Mouse (Mus musculus) heart, embryonic 10.5 days (tissue): Measurements from ENCODE around the gene Myrfl. TPM values are rescaled to one million over a fixed set of nuclear protein-coding genes. Genes with fewer than 3 reads are reported as not detected.

Experiments
- DNase-seq: peaks from one replicate; pipeline ENCODE4 v3.0.0-alpha.2; 2017; ENCODE audit warnings: low spot score
- H3K27ac ChIP-seq: fragments of 300-500 bp; sonication (generic); 2 replicates; pipeline ENCODE4 v1.5.1; 2016; ENCODE audit warnings: mild to moderate bottlenecking
- H3K27me3 ChIP-seq: fragments of 300-500 bp; sonication (generic); 2 replicates; pipeline ENCODE4 v1.6.1; 2016; ENCODE audit warnings: mild to moderate bottlenecking; ENCODE audit not compliant: poor library complexity, insufficient read depth, severe bottlenecking
- H3K36me3 ChIP-seq: fragments of 300-500 bp; sonication (generic); 2 replicates; pipeline ENCODE4 v1.6.1; 2016; ENCODE audit warnings: mild to moderate bottlenecking, moderate library complexity
- H3K4me1 ChIP-seq: fragments of 300-500 bp; sonication (generic); 2 replicates; pipeline ENCODE4 v1.6.1; 2016; ENCODE audit warnings: mild to moderate bottlenecking
- H3K4me3 ChIP-seq: fragments of 300-500 bp; sonication (generic); 2 replicates; pipeline ENCODE4 v1.5.1; 2016; ENCODE audit warnings: mild to moderate bottlenecking, moderate library complexity
- H3K9me3 ChIP-seq: fragments of 300-500 bp; sonication (generic); 2 replicates; pipeline ENCODE4 v1.6.1; 2016; ENCODE audit warnings: mild to moderate bottlenecking, moderate library complexity
- WGBS: fragments of 180-500 bp; shearing (Covaris S2); methylation state at CpG from one replicate; pipeline ENCODE4 v1.1.7; 2016; 5-methylcytosine and 5-hydroxymethylcytosine counted together
- polyA plus RNA-seq: library from polyadenylated mRNA; unstranded; fragments of >200 nt; fragmentation: Nextera tagmentation; extraction: Ambion mirVana; gene quantifications from 2 replicates; pipeline ENCODE4 v1.2.1, GENCODE M21; 2016

The Myrfl gene
- polyA plus RNA-seq = 0.33 and 0.49 TPM in 2 replicates

GRCm38 (mm10) chr10:116896336-116897177 is at the start of gene Myrfl:
TSS of gene Myrfl (minus strand) at chr10:116896919.
- no peak within 1 kb of the TSS for H3K27ac ChIP-seq

DNA sequence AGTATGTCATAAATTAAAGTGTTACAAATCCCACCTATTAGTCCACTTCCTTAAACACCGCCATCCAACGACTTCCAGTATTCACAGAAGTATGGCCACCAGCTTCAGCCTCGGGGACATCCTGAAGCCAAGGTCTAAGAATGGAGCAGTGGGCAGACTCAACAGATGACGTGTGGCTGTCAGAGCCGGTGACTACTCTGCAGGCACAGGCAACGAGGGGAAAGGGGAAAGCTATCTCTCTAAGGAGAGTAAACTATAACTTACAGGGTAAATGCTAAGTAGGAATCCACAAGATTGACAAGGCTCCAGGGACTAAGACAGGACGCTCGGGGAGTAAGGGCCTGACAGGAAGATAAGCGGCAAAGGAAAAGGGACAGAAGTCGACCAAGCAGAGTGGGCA is 48.2 kb upstream of the Myrfl start:
- Histone ChIP-seq H3K4me3 (peak overlapping the region; percentile 31; the same call in 1 of the 2 replicates), H3K4me1 (peaks cover 39% of the 10 kb centered on the region), H3K36me3 (peaks cover 17% of the 10 kb centered on the region), H3K27ac (peak overlapping the region; percentile 79), H3K9me3 (0 out of 2 replicates have a peak, but pooled peaks cover 5% of the 10 kb centered on the region), H3K27me3 (no peaks in the 10 kb centered on the region)
- DNase-seq = no peak
- 34% methylated on average over 10 of the region's 10 CpGs for WGBS

More at GRCm38 (mm10) chr10:116896336-116897177, at the start of gene Myrfl:
- Histone ChIP-seq H3K36me3 (no peaks in the 10 kb centered on the region), H3K4me3 (peak within 1 kb of the TSS; percentile 3; the same call in 1 of the 2 replicates), H3K4me1 (peaks cover 9% of the 10 kb centered on the region; the same call in 1 of the 2 replicates), H3K27me3 (no peaks in the 10 kb centered on the region), H3K9me3 (no peaks in the 10 kb centered on the region)
- DNase-seq = no peak
- 68% methylated on average over 17 of the region's 17 CpGs for WGBS

GRCm38 (mm10) chr10:116944144-116944543 is 47.4 kb upstream of the Myrfl start:
- no peak overlapping the region for H3K27ac ChIP-seq
- peaks cover 34% of the 10 kb centered on the region for H3K4me1 ChIP-seq
- H3K36me3 ChIP-seq = peaks cover 20% of the 10 kb centered on the region
- no peak for DNase-seq
- no peaks in the 10 kb centered on the region for H3K27me3 ChIP-seq
- no peak overlapping the region for H3K4me3 ChIP-seq
- 87% methylated on average over 3 of the region's 3 CpGs for WGBS
- H3K9me3 ChIP-seq = 0 out of 2 replicates have a peak, but pooled peaks cover 5% of the 10 kb centered on the region

GRCm38 (mm10) chr10:116943025-116943424 is 46.3 kb upstream of the Myrfl start:
- Histone ChIP-seq H3K36me3 (peaks cover 31% of the 10 kb centered on the region), H3K4me3 (no peak overlapping the region), H3K27me3 (no peaks in the 10 kb centered on the region), H3K27ac (no peak overlapping the region), H3K4me1 (peaks cover 23% of the 10 kb centered on the region), H3K9me3 (0 out of 2 replicates have a peak, but pooled peaks cover 5% of the 10 kb centered on the region)
- WGBS = 88% methylated on average over 6 of the region's 6 CpGs
- DNase-seq = no peak

DNA sequence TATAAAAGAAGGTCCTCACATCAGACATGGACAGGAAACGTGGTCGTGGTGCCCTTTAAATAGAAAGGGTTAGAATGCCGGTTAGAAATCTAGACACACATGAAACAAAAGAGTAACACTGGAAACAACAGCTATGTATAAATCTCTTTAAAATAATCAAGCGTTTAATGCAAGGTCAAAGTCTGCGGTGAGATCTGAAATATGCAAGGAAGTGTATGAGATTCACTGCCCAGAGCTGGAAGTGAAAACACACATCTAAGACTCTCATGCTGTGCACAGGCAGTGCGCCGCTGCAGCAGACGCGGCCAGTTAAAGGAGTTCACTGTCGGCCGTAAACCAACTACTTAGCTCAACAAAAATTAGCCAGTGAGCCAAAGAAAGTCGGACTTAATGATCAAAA is 38.3 kb upstream of the Myrfl start:
- 87% methylated on average over 12 of the region's 12 CpGs for WGBS
- DNase-seq = no peak
- H3K36me3 ChIP-seq = peaks cover 62% of the 10 kb centered on the region
- no peaks in the 10 kb centered on the region for H3K27me3 ChIP-seq
- no peak overlapping the region for H3K4me3 ChIP-seq
- H3K4me1 ChIP-seq = peaks cover 6% of the 10 kb centered on the region
- no peak overlapping the region for H3K27ac ChIP-seq
- H3K9me3 ChIP-seq = no peaks in the 10 kb centered on the region

DNA sequence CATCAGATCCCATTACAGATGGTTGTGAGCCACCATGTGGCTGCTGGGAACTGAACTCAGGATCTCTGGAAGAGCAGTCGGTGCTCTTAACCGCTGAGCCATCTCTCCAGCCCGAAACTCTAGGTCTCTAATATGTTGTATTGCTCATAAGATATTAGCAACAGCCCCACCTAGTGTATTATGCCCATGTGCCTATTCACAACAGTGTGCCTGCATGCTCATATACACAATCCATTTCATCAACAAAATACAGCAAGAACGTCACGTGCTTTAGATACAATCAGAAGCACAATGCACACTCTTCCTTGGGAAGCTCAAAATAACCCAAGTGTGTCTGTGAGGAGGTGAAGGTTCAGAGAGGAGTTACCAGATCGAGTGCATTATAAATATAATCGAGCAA is 37.1 kb upstream of the Myrfl start:
- WGBS = 91% methylated on average over 7 of the region's 7 CpGs
- no peak overlapping the region for H3K27ac ChIP-seq
- H3K27me3 ChIP-seq = no peaks in the 10 kb centered on the region
- peaks cover 60% of the 10 kb centered on the region for H3K36me3 ChIP-seq
- no peak for DNase-seq
- peaks cover 6% of the 10 kb centered on the region for H3K4me1 ChIP-seq
- no peak overlapping the region for H3K4me3 ChIP-seq
- H3K9me3 ChIP-seq = no peaks in the 10 kb centered on the region

GRCm38 (mm10) chr10:116932418-116932817 is 35.7 kb upstream of the Myrfl start:
- H3K9me3 ChIP-seq = no peaks in the 10 kb centered on the region
- no peak for DNase-seq
- peaks cover 56% of the 10 kb centered on the region for H3K36me3 ChIP-seq
- no peak overlapping the region for H3K27ac ChIP-seq
- H3K27me3 ChIP-seq = no peaks in the 10 kb centered on the region
- WGBS = 85% methylated on average over 13 of the region's 13 CpGs
- H3K4me1 ChIP-seq = peaks cover 6% of the 10 kb centered on the region
- no peak overlapping the region for H3K4me3 ChIP-seq

DNA sequence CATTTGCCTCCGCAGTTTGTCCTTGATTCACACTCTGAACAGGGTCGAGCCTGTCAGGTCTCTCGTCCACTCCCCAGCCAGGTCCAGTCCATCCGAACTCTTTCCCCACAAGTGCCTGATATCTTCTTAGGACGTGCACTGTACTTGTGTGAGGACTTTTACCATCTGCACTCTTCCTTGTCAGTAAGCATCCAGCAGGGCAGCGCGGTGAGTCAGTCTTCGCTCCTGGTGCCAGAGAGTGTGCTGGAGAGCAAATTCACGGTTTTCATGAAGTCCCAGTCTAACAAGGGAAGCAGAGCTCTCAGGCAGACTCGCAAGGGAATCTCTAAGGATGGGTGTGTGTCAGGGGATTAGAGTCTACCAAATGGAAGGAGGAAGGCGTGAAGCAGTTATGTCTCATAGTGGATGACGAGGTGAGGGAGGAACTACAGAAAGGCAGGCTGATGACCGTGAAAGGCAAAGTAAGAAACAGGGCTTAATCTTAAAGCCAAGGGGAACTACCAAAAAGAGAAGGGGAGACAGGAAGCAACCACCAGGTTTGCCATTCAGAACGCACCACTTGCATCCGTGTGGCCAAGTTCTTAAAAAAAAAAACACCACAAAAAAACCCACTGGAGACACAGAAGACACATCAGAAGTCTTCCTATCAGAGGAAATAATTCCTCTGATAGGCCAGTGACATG is 34.9 kb upstream of the Myrfl start:
- Histone ChIP-seq H3K4me1 (peaks cover 6% of the 10 kb centered on the region), H3K36me3 (peaks cover 56% of the 10 kb centered on the region), H3K4me3 (no peak overlapping the region), H3K27me3 (no peaks in the 10 kb centered on the region), H3K9me3 (no peaks in the 10 kb centered on the region), H3K27ac (no peak overlapping the region)
- DNase-seq = no peak
- 75% methylated on average over 15 of the region's 15 CpGs for WGBS

DNA sequence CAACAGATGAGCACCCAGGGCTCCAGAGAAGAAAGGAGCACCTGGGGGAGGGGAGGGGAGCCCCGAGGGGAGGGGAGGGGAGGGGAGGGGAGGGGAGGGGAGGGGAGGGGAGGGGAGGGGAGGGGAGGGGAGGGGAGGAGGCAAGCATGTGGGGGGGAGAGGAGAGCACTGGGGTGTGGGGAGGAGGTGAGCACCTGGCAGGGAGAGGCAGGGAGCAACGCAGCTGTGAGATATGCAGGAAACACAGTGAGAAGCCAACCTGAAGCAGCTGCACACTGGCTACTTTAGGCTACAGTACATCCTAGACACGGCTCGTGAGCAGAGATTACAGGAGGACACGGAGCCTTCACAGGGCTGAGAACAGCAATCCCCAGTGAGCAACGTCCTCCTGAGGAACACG is 34.2 kb upstream of the Myrfl start:
- 66% methylated on average over 6 of the region's 7 CpGs for WGBS
- H3K9me3 ChIP-seq = no peaks in the 10 kb centered on the region
- no peaks in the 10 kb centered on the region for H3K27me3 ChIP-seq
- no peak for DNase-seq
- H3K27ac ChIP-seq = no peak overlapping the region
- peaks cover 56% of the 10 kb centered on the region for H3K36me3 ChIP-seq
- H3K4me1 ChIP-seq = peaks cover 6% of the 10 kb centered on the region
- H3K4me3 ChIP-seq = no peak overlapping the region

DNA sequence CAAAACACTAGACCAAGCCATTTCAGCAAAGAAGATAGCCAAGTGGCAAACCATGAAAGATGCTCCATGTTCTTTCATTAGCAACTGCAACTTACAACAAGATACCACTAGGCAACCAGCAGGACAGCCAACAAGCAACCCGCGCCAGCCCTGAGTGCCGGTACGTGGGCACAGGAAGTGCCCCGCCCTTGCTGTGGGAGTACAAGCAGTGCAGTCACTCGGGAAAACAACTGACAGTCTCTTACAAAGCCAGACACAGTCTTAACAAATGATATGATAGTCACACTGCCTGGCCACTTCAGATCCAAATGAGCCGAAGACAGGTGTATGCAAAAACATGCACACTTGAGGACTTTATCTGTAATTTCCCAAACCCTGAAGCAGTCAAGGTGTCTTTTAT is 33.8 kb upstream of the Myrfl start:
- peaks cover 6% of the 10 kb centered on the region for H3K4me1 ChIP-seq
- H3K27ac ChIP-seq = no peak overlapping the region
- no peak for DNase-seq
- no peaks in the 10 kb centered on the region for H3K27me3 ChIP-seq
- H3K4me3 ChIP-seq = no peak overlapping the region
- WGBS = 75% methylated on average over 7 of the region's 7 CpGs
- no peaks in the 10 kb centered on the region for H3K9me3 ChIP-seq
- H3K36me3 ChIP-seq = peaks cover 60% of the 10 kb centered on the region

DNA sequence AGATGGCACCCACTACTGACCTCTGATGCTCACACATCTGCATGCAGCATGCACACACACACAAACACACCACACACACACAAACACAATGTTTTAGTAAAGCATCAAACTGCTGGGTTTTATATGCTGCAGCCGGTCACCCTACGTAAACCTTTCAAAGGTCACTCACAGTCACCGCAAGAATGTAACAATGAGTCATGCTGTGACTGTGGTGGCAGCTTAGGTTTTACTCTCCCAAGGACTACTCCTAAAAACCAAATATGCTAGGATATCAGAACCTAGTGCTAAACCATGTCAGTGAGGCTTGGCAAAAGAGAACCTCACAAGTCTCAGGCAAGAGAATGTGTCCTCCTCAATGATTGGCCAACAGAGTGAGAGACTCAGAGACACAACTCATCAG is 32.1 kb upstream of the Myrfl start:
- Histone ChIP-seq H3K27me3 (no peaks in the 10 kb centered on the region), H3K27ac (no peak overlapping the region), H3K36me3 (peaks cover 63% of the 10 kb centered on the region), H3K4me1 (peaks cover 6% of the 10 kb centered on the region), H3K9me3 (no peaks in the 10 kb centered on the region), H3K4me3 (no peak overlapping the region)
- WGBS = 93% methylated on average over 3 of the region's 3 CpGs
- no peak for DNase-seq

DNA sequence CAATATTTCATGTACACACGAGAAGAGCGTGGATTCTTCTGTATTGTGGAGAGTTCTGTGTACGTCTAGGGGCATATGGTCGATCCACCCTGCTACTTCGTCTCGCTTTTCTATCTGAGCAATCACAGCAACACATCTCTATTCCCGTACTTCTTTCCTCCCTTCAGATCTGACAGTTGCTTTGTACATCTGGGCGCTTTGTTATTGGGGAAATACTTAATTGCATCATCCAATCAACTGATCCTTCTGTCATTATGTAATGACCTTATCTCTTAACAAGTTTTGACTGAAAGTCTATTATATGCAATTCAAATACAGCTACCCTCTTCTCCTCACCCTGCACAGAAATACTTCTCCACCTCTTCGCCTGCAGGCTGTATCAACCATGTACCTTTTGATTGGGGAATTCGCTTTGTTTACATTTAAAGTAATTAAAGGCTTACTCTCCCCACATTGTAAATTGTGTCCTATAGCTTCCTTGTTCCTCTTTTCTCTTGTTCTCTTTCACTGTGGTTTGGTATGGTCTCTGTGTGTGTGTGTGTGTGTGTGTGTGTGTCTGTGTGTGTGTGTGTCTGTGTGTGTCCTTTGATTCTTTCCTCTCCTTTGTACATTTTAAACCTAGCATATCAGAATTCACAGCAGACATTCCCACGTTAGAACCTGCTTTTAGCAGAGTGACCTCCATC is 29.9 kb upstream of the Myrfl start:
- Histone ChIP-seq H3K36me3 (peaks cover 70% of the 10 kb centered on the region), H3K9me3 (no peaks in the 10 kb centered on the region), H3K27ac (no peak overlapping the region), H3K27me3 (no peaks in the 10 kb centered on the region), H3K4me3 (no peak overlapping the region), H3K4me1 (peaks cover 6% of the 10 kb centered on the region)
- no peak for DNase-seq
- 92% methylated on average over 11 of the region's 11 CpGs for WGBS
